Comparison of ENCODE assay signal across 18 mouse cellular contexts in genomic region chr11:108625546-108626232, GRCm38 (mm10).
DNase-seq lines count a peak whose midpoint lies in the region; ATAC-seq and TF ChIP-seq lines count a peak whose summit lies in the region.
"Had no signal": no experiment of that assay in that cellular context is flagged by ENCODE, and none has a peak within 500 bp of the region (broad histone marks: within the 10 kb centered on the region; RNA-seq: fewer than 3 reads in every experiment).

No protein-coding gene starts in this region.

- TF ChIP-seq EP300 in lung, postnatal 0 days (IDR thresholded peaks at IDR 0.05), result no peak

- ATAC-seq in lung, postnatal 0 days, result no peak
- ATAC-seq: hindbrain, embryonic 16.5 days; liver, embryonic 12.5 days; midbrain, embryonic 15.5 days had no signal

- WGBS in lung, postnatal 0 days, result 79% methylated on average over 5 of the region's 5 CpGs

- no peaks in the 10 kb centered on the region for H3K4me1 ChIP-seq in lung, postnatal 0 days (ENCODE audit: insufficient read depth, low read depth, low read length)
- H3K4me1 ChIP-seq: liver, embryonic 12.5 days had no signal

- no peaks in the 10 kb centered on the region for H3K36me3 ChIP-seq in lung, postnatal 0 days (ENCODE audit: insufficient read depth, low read length)
- H3K36me3 ChIP-seq: embryonic facial prominence, embryonic 10.5 days; liver, embryonic 12.5 days; midbrain, embryonic 15.5 days; neural tube, embryonic 12.5 days had no signal

- no peak overlapping the region for H3K9ac ChIP-seq in lung, postnatal 0 days (replicated peaks; ENCODE audit: low read depth)
- H3K9ac ChIP-seq: liver, embryonic 12.5 days; midbrain, embryonic 15.5 days; neural tube, embryonic 12.5 days had no signal

- peak; percentile 19 to 24 for DNase-seq in cerebellum, postnatal 10 days
- no peak for DNase-seq in cerebellum, adult 9-11 months
- no peak for DNase-seq in lung, postnatal 0 days (ENCODE audit: low spot score)
- no peak for DNase-seq in lung, postnatal 36 days
- DNase-seq in ZHBTc4 (ENCODE audit: low read depth, low spot score), result peak; percentile 51
- peak; percentile 8 for DNase-seq in induced T-regulatory cell, adult 2 months (ENCODE audit: low read depth)
- no peak for DNase-seq in right cerebral cortex, postnatal 4 days
- no peak for DNase-seq in left cerebral cortex, adult 9 months (ENCODE audit: low spot score in 2 of 2)
- DNase-seq: B cell, adult 2 months; cerebellum, adult 9-10 months; heart, adult 18-20 months; heart, postnatal 10 days; right cerebral cortex, adult 18-20 months had no signal

- no peak overlapping the region for H3K4me3 ChIP-seq in lung, postnatal 0 days (ENCODE audit: low read depth, low read length)
- H3K4me3 ChIP-seq: embryonic facial prominence, embryonic 10.5 days; liver, embryonic 12.5 days; midbrain, embryonic 15.5 days; neural tube, embryonic 12.5 days had no signal

- H3K27ac ChIP-seq in lung, postnatal 0 days (ENCODE audit: low read length), result no peak overlapping the region
- H3K27ac ChIP-seq: embryonic facial prominence, embryonic 10.5 days; liver, embryonic 12.5 days; midbrain, embryonic 15.5 days; neural tube, embryonic 12.5 days had no signal

- TF ChIP-seq CTCF in lung, postnatal 0 days (IDR thresholded peaks at IDR 0.05), result 0 out of 2 replicates have a peak, but pooled peaks have one; percentile 8

- H3K27me3 ChIP-seq in lung, postnatal 0 days (replicated peaks; ENCODE audit: insufficient read depth, low read length), result no peaks in the 10 kb centered on the region
- H3K27me3 ChIP-seq: liver, embryonic 12.5 days; midbrain, embryonic 15.5 days; neural tube, embryonic 12.5 days had no signal

- no peaks in the 10 kb centered on the region for H3K9me3 ChIP-seq in lung, postnatal 0 days (ENCODE audit: low read length)
- H3K9me3 ChIP-seq: liver, embryonic 12.5 days; midbrain, embryonic 15.5 days; neural tube, embryonic 12.5 days had no signal

- no peak overlapping the region for H3K4me2 ChIP-seq in lung, postnatal 0 days (replicated peaks; ENCODE audit: low read depth, low read length)
- H3K4me2 ChIP-seq: liver, embryonic 12.5 days; midbrain, embryonic 15.5 days; neural tube, embryonic 12.5 days had no signal

Comparison
In these comparisons a context has a peak if more than half of its experiments do, and no peak if none do; other contexts are left out.
1. DNase-seq: peak in cerebellum, postnatal 10 days (2 of 2), ZHBTc4 (single experiment) and induced T-regulatory cell, adult 2 months (single experiment); none in cerebellum, adult 9-11 months (single experiment), lung, postnatal 0 days (single experiment), lung, postnatal 36 days (single experiment), right cerebral cortex, postnatal 4 days (single experiment) and left cerebral cortex, adult 9 months (0 of 2).